Mouse (Mus musculus) left cerebral cortex, postnatal 4 days (tissue): ENCODE data around the gene Stmnd1. TPM values are rescaled to one million over a fixed set of nuclear protein-coding genes. Genes with fewer than 3 reads are reported as not detected.
"Not testable (repeated sequence)": the region's sequence is repeated elsewhere in the genome, so short reads cannot be mapped to it uniquely, and the experiment has no call there.

ENCODE experiments used
- DNase-seq: peaks from one replicate; pipeline ENCODE4 v3.0.0-alpha.2; 2022
- intact Hi-C: fragments of 180-260 bp; cut with DNase I; formaldehyde crosslinking; loops from one replicate; pipeline ENCODE4 v1.15.1; 2025
- total RNA-seq, 2 experiments: library from RNA; stranded (reverse); gene quantifications; 2 replicates each; pipeline ENCODE4 v1.2.3; 2021

Gene Stmnd1
- under 1 TPM in 1 of 2 experiments, not detected in 1; 0.26 TPM for total RNA-seq

GRCm38 (mm10) chr13:46273453-46274110, at the start of gene Stmnd1:
Gene Stmnd1 (plus strand): TSS chr13:46273721.
- intact Hi-C loops: no loop called here
- DNase-seq: no peak

- intact Hi-C loops: no loop called here
- no peak for DNase-seq
Measured at GRCm38 (mm10) chr13:46226956-46227355, 46.6 kb upstream of the Stmnd1 start.

GRCm38 (mm10) chr13:46227486-46227885, 46.0 kb upstream of the Stmnd1 start:
- intact Hi-C loops: no loop called here
- DNase-seq: no peak

GRCm38 (mm10) chr13:46228750-46229149, 44.8 kb upstream of the Stmnd1 start:
- DNase-seq, intact Hi-C loops: not testable (repeated sequence)

GRCm38 (mm10) chr13:46231514-46232085, 41.9 kb upstream of the Stmnd1 start:
- intact Hi-C loops: no loop called here
- DNase-seq: peak; percentile 56

GRCm38 (mm10) chr13:46237723-46238349, 35.7 kb upstream of the Stmnd1 start:
- intact Hi-C loops: no loop called here
- DNase-seq: no peak

GRCm38 (mm10) chr13:46238796-46239195, 34.7 kb upstream of the Stmnd1 start:
- DNase-seq: no peak
- intact Hi-C loops: no loop called here

GRCm38 (mm10) chr13:46241391-46242188, 31.9 kb upstream of the Stmnd1 start:
- intact Hi-C loops: no loop called here

GRCm38 (mm10) chr13:46253753-46254152, 19.8 kb upstream of the Stmnd1 start:
- no peak for DNase-seq
- intact Hi-C loops: loop anchor here (10.0 kb wide), 2 partner anchors 89 to 719 kb away; no protein-coding TSS in a partner anchor

More at GRCm38 (mm10) chr13:46241391-46242188, 31.9 kb upstream of the Stmnd1 start:
- no peak for DNase-seq

- no peak for DNase-seq
- intact Hi-C loops: loop anchor here (10.0 kb wide), 2 partner anchors 89 to 719 kb away; no protein-coding TSS in a partner anchor
Measured at GRCm38 (mm10) chr13:46254171-46254570, 19.4 kb upstream of the Stmnd1 start.

- DNase-seq: no peak
- intact Hi-C loops: loop anchor here (10.0 kb wide), 2 partner anchors 91 to 721 kb away; no protein-coding TSS in a partner anchor
Measured at GRCm38 (mm10) chr13:46255616-46256015, 17.9 kb upstream of the Stmnd1 start.

GRCm38 (mm10) chr13:46257847-46258246, 15.7 kb upstream of the Stmnd1 start:
- peak; percentile 76 for DNase-seq
- intact Hi-C loops: loop anchor here (10.0 kb wide), 2 partner anchors 93 to 723 kb away; no protein-coding TSS in a partner anchor

GRCm38 (mm10) chr13:46259526-46259925, 14.0 kb upstream of the Stmnd1 start:
- DNase-seq: no peak
- intact Hi-C loops: loop anchor here (10.0 kb wide), 2 partner anchors 95 to 725 kb away; no protein-coding TSS in a partner anchor

GRCm38 (mm10) chr13:46261244-46261643, 12.3 kb upstream of the Stmnd1 start:
- intact Hi-C loops: no loop called here
- no peak for DNase-seq

- no peak for DNase-seq
- intact Hi-C loops: no loop called here
Measured at GRCm38 (mm10) chr13:46267783-46268182, 5.7 kb upstream of the Stmnd1 start.

- DNase-seq: no peak
- intact Hi-C loops: no loop called here
Measured at GRCm38 (mm10) chr13:46268341-46268740, 5.2 kb upstream of the Stmnd1 start.

GRCm38 (mm10) chr13:46268815-46269445, 4.6 kb upstream of the Stmnd1 start:
- intact Hi-C loops: no loop called here
- DNase-seq: peak; percentile 53

- no peak for DNase-seq
Measured at GRCm38 (mm10) chr13:46272811-46273452, 589 bp upstream of the Stmnd1 start.

GRCm38 (mm10) chr13:46275701-46276100, 2.2 kb downstream of the Stmnd1 start:
- DNase-seq: no peak
- intact Hi-C loops: no loop called here

More at GRCm38 (mm10) chr13:46272811-46273452, 589 bp upstream of the Stmnd1 start:
- intact Hi-C loops: no loop called here

GRCm38 (mm10) chr13:46282543-46282942, 9.0 kb downstream of the Stmnd1 start:
- DNase-seq: no peak
- intact Hi-C loops: no loop called here
